Mouse (Mus musculus) lung, postnatal 25 days (tissue): Measurements from ENCODE around the gene Gorab.

Experiments
- DNase-seq: peaks from one replicate; pipeline ENCODE4 v3.0.0; 2022; ENCODE audit warnings: low spot score

Gorab gene

DNA sequence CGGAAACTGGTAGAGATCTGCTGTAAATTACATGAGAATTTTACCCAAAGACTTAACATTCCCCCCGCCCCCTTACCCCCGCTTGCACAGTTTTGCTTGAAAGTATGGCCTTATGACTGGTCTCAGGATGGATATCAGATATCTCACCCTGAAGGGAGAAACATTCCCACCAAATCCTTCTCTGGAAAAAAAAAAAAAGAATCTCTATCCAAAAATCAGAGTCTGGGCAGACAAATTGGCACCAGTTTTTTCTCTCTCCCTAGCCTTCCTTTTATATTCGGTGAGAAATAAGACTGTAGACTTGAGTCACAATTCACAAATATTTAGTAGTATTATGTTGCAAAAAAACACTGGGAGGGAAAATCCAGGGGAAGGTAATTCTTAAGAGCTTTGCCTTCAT lies 47.3 kb downstream of the Gorab start:
- no peak for DNase-seq

DNA sequence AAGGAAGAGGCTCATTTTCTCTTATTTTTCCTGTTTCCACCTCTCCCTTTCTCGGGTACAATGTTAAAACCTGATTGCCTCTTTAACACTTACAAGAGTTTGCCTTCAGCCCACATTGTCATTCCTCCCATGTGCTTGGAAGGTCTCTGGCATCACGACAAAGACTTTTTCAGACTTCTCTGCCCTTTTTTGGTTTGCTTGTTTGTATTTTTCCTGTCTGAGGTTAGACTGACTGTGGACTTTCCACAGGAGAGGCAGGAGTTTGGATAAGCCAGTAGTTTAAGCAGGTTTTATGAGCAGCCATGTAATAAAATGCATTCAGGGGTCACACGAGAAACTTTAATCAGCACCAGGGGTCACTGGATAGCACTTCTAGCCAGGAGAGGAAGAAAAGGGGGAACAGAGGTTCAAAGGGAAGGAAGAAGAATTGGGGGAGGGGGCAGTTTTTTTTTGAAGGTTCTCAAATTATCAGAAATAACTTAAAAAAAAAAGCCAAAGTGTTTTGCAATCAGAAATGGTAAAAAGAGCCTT lies 47.8 kb downstream of the Gorab start:
- no peak for DNase-seq

DNA sequence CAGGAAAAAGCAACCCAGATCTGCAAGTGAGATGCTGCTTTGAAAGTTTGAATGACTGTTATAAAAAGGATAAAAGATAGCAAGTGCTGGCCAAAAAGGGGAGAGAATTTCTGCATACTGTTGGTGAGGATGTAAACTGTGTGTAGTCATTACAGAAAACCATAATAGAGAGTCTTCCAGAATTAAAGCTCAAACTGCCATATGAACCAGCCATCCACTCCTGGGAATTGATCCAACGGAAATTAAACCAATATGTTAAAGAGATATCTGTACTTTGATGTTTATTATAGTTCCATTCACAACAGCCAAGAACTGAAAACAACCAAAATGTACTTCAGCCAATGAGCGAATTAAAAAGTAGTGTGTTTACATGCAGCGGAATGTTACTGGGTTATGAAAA lies 52.5 kb downstream of the Gorab start:
- DNase-seq, result no peak

DNA sequence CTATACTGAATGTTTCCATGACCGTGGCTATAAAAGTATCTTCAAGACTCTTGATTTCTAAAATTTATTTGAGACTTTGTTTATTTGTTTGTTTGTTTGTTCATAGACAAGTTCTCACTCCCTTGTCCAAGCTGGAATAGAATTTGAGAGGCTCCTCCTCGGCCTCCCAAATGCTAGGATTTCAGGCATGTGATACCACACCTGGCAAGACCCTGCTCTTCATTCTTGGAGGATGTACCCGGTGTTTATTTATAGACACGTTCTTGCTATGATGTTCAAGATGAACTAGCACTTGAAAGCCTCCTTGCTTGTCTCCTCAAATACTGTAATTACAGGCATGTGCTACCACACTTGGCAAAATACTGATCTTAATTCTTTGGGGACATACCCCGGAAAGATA lies 57.9 kb downstream of the Gorab start:
- DNase-seq, result no peak

DNA sequence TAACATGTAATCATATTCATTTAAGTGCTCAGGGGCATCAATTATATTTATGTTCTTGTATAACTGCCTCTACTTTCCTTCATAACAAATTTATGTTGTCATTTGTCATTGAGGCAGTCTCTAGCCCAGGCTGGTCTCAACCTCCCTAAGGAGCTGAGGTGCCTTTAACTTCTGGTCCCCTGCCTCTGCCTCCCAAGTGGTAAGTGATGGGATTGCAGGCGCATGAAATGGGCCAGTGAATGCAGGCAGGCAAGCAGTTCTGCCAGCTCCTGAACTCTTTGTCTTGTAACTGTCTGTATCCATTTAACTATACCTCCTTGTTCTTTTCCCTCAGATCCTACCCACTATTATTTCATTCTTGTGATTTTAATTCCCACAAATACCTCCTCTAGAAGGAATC lies 58.5 kb downstream of the Gorab start:
- no peak for DNase-seq

DNA sequence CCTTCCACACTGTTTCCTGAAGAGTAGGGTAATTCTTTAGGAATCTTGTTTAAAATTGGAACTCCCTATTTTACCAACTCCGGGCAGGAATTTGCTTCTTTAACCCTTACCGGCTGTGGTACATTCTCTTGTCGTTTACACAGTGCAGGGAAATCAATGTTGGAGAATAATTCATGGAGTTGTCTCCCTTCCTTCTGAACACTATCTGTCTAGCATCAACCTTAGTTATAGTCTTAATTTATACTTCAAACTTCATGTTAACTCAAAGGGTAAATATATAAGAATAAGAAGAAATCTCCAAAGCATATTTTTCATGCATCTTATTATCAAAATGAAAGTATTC lies 64.3 kb downstream of the Gorab start:
- no peak for DNase-seq

DNA sequence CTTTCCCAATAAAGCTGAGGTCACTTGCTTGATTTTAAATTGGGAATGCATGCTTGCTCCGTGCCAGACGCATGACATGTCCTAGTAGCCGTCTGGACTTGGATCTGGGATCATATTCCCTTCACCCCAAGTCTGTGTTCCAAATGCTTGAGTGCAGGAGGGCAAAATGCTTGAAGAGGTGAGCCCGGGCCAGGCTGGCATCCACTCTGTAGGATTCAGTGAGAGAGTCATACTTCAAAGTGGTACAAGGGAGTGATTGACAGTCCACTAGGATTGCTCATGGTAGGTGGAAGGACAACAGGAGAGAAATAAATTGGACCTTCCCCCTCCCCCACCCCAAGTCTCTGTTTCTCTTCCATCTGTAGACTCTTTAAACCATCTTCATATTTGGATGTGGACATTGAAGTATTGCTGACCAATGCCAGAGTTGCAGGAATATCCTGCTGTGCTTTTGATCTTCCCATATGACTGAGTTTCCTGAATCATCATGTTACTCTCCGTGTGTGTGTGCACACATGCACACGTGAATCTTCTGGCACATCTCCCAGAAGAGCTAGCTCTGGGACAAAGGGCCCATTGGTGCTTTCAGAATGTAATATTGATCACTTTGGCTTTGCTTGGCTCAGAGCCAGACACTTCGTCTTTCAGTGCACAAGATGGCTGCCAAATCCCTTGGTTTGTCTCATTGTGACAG lies 64.8 kb downstream of the Gorab start:
- no peak for DNase-seq

DNA sequence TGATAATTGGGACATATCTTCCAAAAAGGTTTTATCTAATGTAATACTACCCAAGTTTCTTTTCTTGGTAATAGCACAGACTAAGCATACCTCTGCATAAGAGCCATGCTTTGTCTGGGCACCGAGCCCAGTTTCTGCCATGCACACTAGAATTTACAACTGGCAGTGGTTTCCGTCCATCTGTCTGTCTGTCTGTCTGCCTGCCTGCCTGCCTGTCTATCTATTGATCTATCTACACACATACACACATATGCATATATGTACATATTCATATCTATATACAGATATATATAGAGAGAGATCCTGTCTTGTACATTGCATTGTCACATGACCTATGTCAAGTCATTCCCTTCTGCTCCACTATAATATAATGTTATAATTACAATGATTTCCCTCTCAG lies 65.6 kb downstream of the Gorab start:
- no peak for DNase-seq
